Mouse (Mus musculus): ENCODE measurements at regions not wholly inside any gene's neighbourhood (a gene's known extent, or its start where the extent isn't known, plus 50 kb on each side); places are given as distances from the start of the nearest gene placed in this dataset.

GRCm38 (mm10) chr11:63217049-63217448 lies 88.3 kb downstream of the Pmp22 start:
- TF ChIP-seq CTCF (IDR thresholded peaks at IDR 0.05; ENCODE audit: low read depth, low read length) (no peak), POLR2A (IDR thresholded peaks at IDR 0.05; ENCODE audit: extremely low read depth, insufficient read depth, low read length) (no peak)
